Mouse (Mus musculus): ENCODE data around the gene Crabp1. TPM values are rescaled to one million over a fixed set of nuclear protein-coding genes. Genes with fewer than 3 reads are reported as not detected.
A peak's percentile ranks its signal among the peaks of the same experiment; 100 is the strongest.

The Crabp1 gene
- polyA plus RNA-seq, 1 experiment from 2014 or later: 0.32 TPM

- H3K9ac ChIP-seq (ENCODE audit: low read depth, low read length): no peak overlapping the region
- no peak for ATAC-seq (ENCODE audit: low read depth)
- H3K4me2 ChIP-seq (ENCODE audit: low read depth, low read length): no peak overlapping the region
- H3K4me1 ChIP-seq (ENCODE audit: control insufficient read depth, low read depth, low read length): no peaks in the 10 kb centered on the region
- 57% methylated on average over 11 of the region's 11 CpGs for WGBS (ENCODE audit: insufficient replicate concordance)
- H3K36me3 ChIP-seq (ENCODE audit: control insufficient read depth, insufficient read depth): no peaks in the 10 kb centered on the region
- H3K4me3 ChIP-seq (ENCODE audit: low read depth, low read length): no peak overlapping the region
- H3K27me3 ChIP-seq (ENCODE audit: control insufficient read depth, insufficient read depth, low read depth, low read length): no peaks in the 10 kb centered on the region
- no peaks in the 10 kb centered on the region for H3K9me3 ChIP-seq (replicated peaks; ENCODE audit: control insufficient read depth, low read length)
- no peak overlapping the region for H3K27ac ChIP-seq (ENCODE audit: low read length)
Observed at GRCm38 (mm10) chr9:54752944-54753295, 11.6 kb upstream of the Crabp1 start.

GRCm38 (mm10) chr9:54759592-54759991 is 5.0 kb upstream of the Crabp1 start:
- Histone ChIP-seq H3K36me3 (ENCODE audit: control insufficient read depth, insufficient read depth) (no peaks in the 10 kb centered on the region), H3K4me1 (ENCODE audit: control insufficient read depth, low read depth, low read length) (no peaks in the 10 kb centered on the region), H3K9me3 (replicated peaks; ENCODE audit: control insufficient read depth, low read length) (no peaks in the 10 kb centered on the region), H3K4me2 (ENCODE audit: low read depth, low read length) (no peak overlapping the region), H3K9ac (ENCODE audit: low read depth, low read length) (no peak overlapping the region), H3K27ac (ENCODE audit: low read length) (no peak overlapping the region), H3K27me3 (ENCODE audit: control insufficient read depth, insufficient read depth, low read depth, low read length) (peaks cover 35% of the 10 kb centered on the region), H3K4me3 (ENCODE audit: low read depth, low read length) (no peak overlapping the region)
- ATAC-seq (ENCODE audit: low read depth): no peak
- WGBS (ENCODE audit: insufficient replicate concordance): 45% methylated on average over 6 of the region's 6 CpGs

DNA sequence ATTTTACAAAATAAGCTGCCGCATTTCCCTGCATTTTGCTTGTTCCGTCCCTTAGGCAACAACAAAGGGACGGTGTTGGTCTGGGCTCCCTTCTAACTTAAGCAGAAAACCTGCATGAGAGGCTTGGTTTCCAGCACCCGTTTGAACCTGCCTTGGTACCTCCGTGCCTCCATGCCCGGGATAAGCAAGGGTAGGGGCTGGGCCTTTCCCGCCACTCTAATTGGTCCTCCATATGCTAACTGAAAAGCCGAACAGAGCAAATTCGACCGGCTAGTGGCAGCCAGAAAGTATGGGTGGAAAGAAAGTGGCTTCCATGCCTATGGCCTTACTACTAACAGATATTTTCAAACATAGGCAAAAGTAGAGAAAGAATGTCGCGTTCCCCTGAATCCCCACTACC is 457 bp upstream of the Crabp1 start:
- Histone ChIP-seq H3K36me3 (ENCODE audit: control insufficient read depth, insufficient read depth) (no peaks in the 10 kb centered on the region), H3K4me2 (ENCODE audit: low read depth, low read length) (0 out of 2 replicates have a peak overlapping the region, but pooled peaks have one; percentile 13), H3K4me1 (ENCODE audit: control insufficient read depth, low read depth, low read length) (no peaks in the 10 kb centered on the region), H3K27ac (ENCODE audit: low read length) (no peak overlapping the region), H3K4me3 (ENCODE audit: low read depth, low read length) (no peak overlapping the region), H3K9me3 (replicated peaks; ENCODE audit: control insufficient read depth, low read length) (no peaks in the 10 kb centered on the region), H3K27me3 (ENCODE audit: control insufficient read depth, insufficient read depth, low read depth, low read length) (peaks cover 62% of the 10 kb centered on the region), H3K9ac (ENCODE audit: low read depth, low read length) (no peak overlapping the region)
- no peak for ATAC-seq (ENCODE audit: low read depth)
- WGBS (ENCODE audit: insufficient replicate concordance): 18% methylated on average over 12 of the region's 12 CpGs

- WGBS (ENCODE audit: insufficient replicate concordance): 2% methylated on average over 41 of the region's 41 CpGs
- ATAC-seq (ENCODE audit: low read depth): no peak
- Histone ChIP-seq H3K9ac (ENCODE audit: low read depth, low read length) (no peak overlapping the region), H3K4me1 (ENCODE audit: control insufficient read depth, low read depth, low read length) (no peaks in the 10 kb centered on the region), H3K4me3 (ENCODE audit: low read depth, low read length) (no peak overlapping the region), H3K4me2 (ENCODE audit: low read depth, low read length) (no peak overlapping the region), H3K36me3 (ENCODE audit: control insufficient read depth, insufficient read depth) (no peaks in the 10 kb centered on the region), H3K27me3 (ENCODE audit: control insufficient read depth, insufficient read depth, low read depth, low read length) (peaks cover 69% of the 10 kb centered on the region), H3K9me3 (replicated peaks; ENCODE audit: control insufficient read depth, low read length) (no peaks in the 10 kb centered on the region), H3K27ac (ENCODE audit: low read length) (no peak overlapping the region)
Observed at GRCm38 (mm10) chr9:54765336-54766085, 963 bp downstream of the Crabp1 start.

GRCm38 (mm10) chr9:54770140-54770780 is 5.7 kb downstream of the Crabp1 start:
- peaks cover 30% of the 10 kb centered on the region for H3K27me3 ChIP-seq (ENCODE audit: control insufficient read depth, insufficient read depth, low read depth, low read length)

GRCm38 (mm10) chr9:54776451-54776982 is 12.0 kb downstream of the Crabp1 start:
- H3K9me3 ChIP-seq (replicated peaks; ENCODE audit: control insufficient read depth, low read length): no peaks in the 10 kb centered on the region
- no peak overlapping the region for H3K4me3 ChIP-seq (ENCODE audit: low read depth, low read length)
- no peaks in the 10 kb centered on the region for H3K4me1 ChIP-seq (ENCODE audit: control insufficient read depth, low read depth, low read length)
- no peak for ATAC-seq (ENCODE audit: low read depth)
- H3K36me3 ChIP-seq (ENCODE audit: control insufficient read depth, insufficient read depth): no peaks in the 10 kb centered on the region
- no peak overlapping the region for H3K27ac ChIP-seq (ENCODE audit: low read length)
- no peaks in the 10 kb centered on the region for H3K27me3 ChIP-seq (ENCODE audit: control insufficient read depth, insufficient read depth, low read depth, low read length)
- H3K4me2 ChIP-seq (ENCODE audit: low read depth, low read length): no peak overlapping the region
- WGBS (ENCODE audit: insufficient replicate concordance): 59% methylated on average over 13 of the region's 13 CpGs
- no peak overlapping the region for H3K9ac ChIP-seq (ENCODE audit: low read depth, low read length)

More at GRCm38 (mm10) chr9:54770140-54770780, 5.7 kb downstream of the Crabp1 start:
- Histone ChIP-seq H3K27ac (ENCODE audit: low read length) (no peak overlapping the region), H3K9ac (ENCODE audit: low read depth, low read length) (no peak overlapping the region), H3K9me3 (replicated peaks; ENCODE audit: control insufficient read depth, low read length) (no peaks in the 10 kb centered on the region), H3K36me3 (ENCODE audit: control insufficient read depth, insufficient read depth) (no peaks in the 10 kb centered on the region), H3K4me3 (ENCODE audit: low read depth, low read length) (no peak overlapping the region), H3K4me1 (ENCODE audit: control insufficient read depth, low read depth, low read length) (no peaks in the 10 kb centered on the region), H3K4me2 (ENCODE audit: low read depth, low read length) (no peak overlapping the region)
- no peak for ATAC-seq (ENCODE audit: low read depth)
- 47% methylated on average over 11 of the region's 11 CpGs for WGBS (ENCODE audit: insufficient replicate concordance)

GRCm38 (mm10) chr9:54779280-54779679 is 14.7 kb downstream of the Crabp1 start:
- H3K27ac ChIP-seq (ENCODE audit: low read length): no peak overlapping the region
- ATAC-seq (ENCODE audit: low read depth): no peak
- no peaks in the 10 kb centered on the region for H3K9me3 ChIP-seq (replicated peaks; ENCODE audit: control insufficient read depth, low read length)
- H3K27me3 ChIP-seq (ENCODE audit: control insufficient read depth, insufficient read depth, low read depth, low read length): no peaks in the 10 kb centered on the region
- H3K36me3 ChIP-seq (ENCODE audit: control insufficient read depth, insufficient read depth): no peaks in the 10 kb centered on the region
- no peaks in the 10 kb centered on the region for H3K4me1 ChIP-seq (ENCODE audit: control insufficient read depth, low read depth, low read length)
- H3K9ac ChIP-seq (ENCODE audit: low read depth, low read length): no peak overlapping the region
- H3K4me2 ChIP-seq (ENCODE audit: low read depth, low read length): no peak overlapping the region
- H3K4me3 ChIP-seq (ENCODE audit: low read depth, low read length): no peak overlapping the region
- 65% methylated on average over 8 of the region's 8 CpGs for WGBS (ENCODE audit: insufficient replicate concordance)

- Histone ChIP-seq H3K9ac (ENCODE audit: low read depth, low read length) (no peak overlapping the region), H3K4me1 (ENCODE audit: control insufficient read depth, low read depth, low read length) (no peaks in the 10 kb centered on the region), H3K9me3 (replicated peaks; ENCODE audit: control insufficient read depth, low read length) (no peaks in the 10 kb centered on the region), H3K27me3 (ENCODE audit: control insufficient read depth, insufficient read depth, low read depth, low read length) (no peaks in the 10 kb centered on the region), H3K27ac (ENCODE audit: low read length) (no peak overlapping the region), H3K4me2 (ENCODE audit: low read depth, low read length) (no peak overlapping the region), H3K4me3 (ENCODE audit: low read depth, low read length) (no peak overlapping the region), H3K36me3 (ENCODE audit: control insufficient read depth, insufficient read depth) (no peaks in the 10 kb centered on the region)
- no peak for ATAC-seq (ENCODE audit: low read depth)
- WGBS (ENCODE audit: insufficient replicate concordance): 74% methylated on average over 15 of the region's 15 CpGs
Observed at GRCm38 (mm10) chr9:54782504-54782903, 18.0 kb downstream of the Crabp1 start.

GRCm38 (mm10) chr9:54784003-54784402 is 19.5 kb downstream of the Crabp1 start:
- H3K9me3 ChIP-seq (replicated peaks; ENCODE audit: control insufficient read depth, low read length): no peaks in the 10 kb centered on the region
- WGBS (ENCODE audit: insufficient replicate concordance): 58% methylated on average over 3 of the region's 3 CpGs
- H3K36me3 ChIP-seq (ENCODE audit: control insufficient read depth, insufficient read depth): no peaks in the 10 kb centered on the region
- no peak overlapping the region for H3K27ac ChIP-seq (ENCODE audit: low read length)
- no peak overlapping the region for H3K4me3 ChIP-seq (ENCODE audit: low read depth, low read length)
- H3K9ac ChIP-seq (ENCODE audit: low read depth, low read length): no peak overlapping the region
- no peak overlapping the region for H3K4me2 ChIP-seq (ENCODE audit: low read depth, low read length)
- ATAC-seq (ENCODE audit: low read depth): no peak
- no peaks in the 10 kb centered on the region for H3K27me3 ChIP-seq (ENCODE audit: control insufficient read depth, insufficient read depth, low read depth, low read length)
- H3K4me1 ChIP-seq (ENCODE audit: control insufficient read depth, low read depth, low read length): no peaks in the 10 kb centered on the region

Data from liver, embryonic 16.5 days (tissue).